Mouse (Mus musculus) left cerebral cortex, adult 18-20 months (tissue): Measurements from ENCODE around the gene Wwox. TPM values are rescaled to one million over a fixed set of nuclear protein-coding genes. Genes with fewer than 3 reads are reported as not detected.
A peak's percentile ranks its signal among the peaks of the same experiment; 100 is the strongest.

Source experiments
- DNase-seq, 2 experiments: peaks; one replicate each; pipeline ENCODE4 v3.0.0; 2021 to 2022; ENCODE audit warnings: low spot score in 2 of 2, mixed read lengths in 1 of 2
- total RNA-seq, 2 experiments: library from RNA; stranded (reverse); gene quantifications; 2 replicates each; pipeline ENCODE4 v1.2.3; 2021

The Wwox gene
- total RNA-seq, 2 experiments from 2014 or later = 17.9 to 18.2 TPM

DNA sequence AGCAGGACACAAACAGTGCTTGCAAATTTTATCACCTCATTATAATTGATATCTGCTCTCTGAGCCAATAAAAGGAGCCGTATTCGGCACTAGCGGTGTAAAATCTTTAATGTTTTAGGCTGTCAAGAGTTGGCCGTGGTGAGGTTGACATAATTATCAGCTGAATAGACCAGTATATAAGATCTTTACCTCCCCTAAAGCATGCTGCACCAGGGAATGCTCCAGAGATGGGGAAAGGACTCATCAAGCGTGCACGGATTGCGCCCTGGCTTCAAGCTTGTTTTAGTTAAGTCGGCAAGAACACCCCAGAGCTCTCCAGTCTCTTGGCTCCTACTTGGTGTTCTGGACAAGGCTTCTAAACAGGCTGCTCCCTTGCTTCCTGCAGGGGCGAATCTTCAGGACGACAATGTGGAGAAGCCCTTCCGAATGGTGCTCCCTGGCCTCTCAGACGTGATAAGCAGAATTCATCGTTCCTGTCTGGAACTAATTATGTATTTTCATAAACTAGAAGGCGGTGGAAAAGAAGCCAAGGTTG is 760.2 kb downstream of the Wwox start:
- DNase-seq = no peak

DNA sequence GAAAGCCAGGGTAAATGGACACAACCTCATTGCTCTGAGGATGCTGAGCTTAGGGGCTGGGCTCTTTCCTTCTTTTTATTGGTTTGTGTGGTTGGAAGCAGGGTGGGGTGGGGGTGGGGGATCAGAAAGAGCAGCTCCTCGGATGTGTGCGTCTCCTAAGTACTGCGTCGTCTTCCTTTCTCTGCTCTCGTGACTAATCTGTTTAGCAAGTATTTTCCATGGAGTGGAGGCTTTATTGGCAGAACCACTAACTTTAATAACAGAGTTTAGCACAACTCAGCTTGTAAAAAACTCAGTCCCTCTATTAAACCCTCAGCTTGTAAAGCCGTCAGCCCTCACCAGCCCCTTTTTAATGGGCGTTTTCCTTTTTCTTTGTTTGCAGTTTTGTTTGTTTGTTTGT is 762.3 kb downstream of the Wwox start:
- no peak for DNase-seq

DNA sequence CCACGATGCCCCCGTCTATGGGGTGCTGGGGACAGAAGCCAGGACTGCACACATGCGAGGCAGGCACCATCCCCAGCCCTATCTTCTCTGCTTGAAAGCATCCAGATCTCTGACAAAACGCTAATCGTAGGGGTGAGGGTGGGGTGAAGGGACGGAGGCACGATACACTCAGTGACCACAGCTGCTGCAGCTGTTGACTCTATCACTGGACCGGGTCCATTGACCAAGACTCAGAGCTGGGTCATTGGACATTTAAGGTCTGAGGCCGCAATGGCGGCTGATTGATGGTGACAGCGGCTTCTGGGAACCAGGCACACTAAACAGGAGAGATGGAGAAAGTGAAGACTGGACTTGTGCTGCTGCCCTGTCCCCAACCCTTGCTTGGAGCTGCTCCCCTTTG is 768.0 kb downstream of the Wwox start:
- DNase-seq = no peak

DNA sequence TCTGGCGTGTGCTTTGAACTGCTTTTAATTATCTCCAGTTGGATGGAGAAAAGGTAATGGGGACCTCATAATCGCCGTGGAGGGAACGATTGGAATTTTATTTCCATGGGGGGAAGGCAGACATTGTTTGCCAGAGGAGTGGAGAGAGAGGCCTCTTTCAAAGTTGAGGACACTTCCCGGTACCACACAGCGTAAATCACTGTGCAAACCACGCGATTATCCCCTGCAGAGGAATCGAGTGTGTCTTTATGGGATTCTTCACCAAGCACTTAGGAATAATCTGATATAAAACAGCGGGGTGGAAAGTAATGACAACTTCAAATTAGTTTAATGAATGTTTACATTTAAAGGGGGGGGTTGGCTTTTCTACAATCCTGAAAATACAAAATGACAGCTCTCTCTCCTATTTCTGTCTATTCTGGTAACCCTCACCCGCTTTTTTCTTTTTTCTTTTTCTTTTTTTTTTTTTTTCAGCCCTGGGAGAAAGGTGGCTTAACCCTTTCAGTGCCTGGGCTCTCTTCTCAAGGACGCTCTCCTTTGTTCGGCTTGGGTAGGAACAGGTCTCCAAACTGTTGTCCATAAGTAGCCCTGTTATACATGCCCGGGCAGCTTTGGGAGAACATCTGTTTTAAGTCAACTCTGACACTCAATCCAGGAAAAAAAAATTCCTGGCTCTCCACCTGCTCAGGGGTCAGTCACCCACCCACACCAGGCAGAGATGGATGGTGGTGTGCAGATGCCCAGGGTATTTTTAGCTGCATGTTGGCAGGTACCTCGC is 769.1 kb downstream of the Wwox start:
- no peak for DNase-seq

DNA sequence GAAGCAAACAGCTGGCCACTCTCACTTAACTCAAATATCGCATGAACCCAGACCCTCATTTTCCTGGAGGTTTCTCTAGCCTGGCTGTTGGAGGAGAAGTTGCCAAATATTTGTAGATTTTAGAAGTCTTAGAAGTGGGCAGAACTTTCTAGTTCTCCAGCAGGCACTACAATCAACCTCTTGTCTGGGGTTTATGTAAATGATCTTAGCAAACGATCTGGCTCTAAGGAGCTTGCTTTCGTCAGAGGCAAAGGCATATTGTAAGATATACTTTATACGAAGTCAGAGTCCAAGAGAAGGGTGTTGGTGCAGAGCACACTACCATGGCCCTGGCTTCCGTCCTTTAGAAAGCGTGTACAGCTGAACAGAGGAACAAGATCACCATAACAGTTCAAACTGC is 770.6 kb downstream of the Wwox start:
- no peak for DNase-seq

DNA sequence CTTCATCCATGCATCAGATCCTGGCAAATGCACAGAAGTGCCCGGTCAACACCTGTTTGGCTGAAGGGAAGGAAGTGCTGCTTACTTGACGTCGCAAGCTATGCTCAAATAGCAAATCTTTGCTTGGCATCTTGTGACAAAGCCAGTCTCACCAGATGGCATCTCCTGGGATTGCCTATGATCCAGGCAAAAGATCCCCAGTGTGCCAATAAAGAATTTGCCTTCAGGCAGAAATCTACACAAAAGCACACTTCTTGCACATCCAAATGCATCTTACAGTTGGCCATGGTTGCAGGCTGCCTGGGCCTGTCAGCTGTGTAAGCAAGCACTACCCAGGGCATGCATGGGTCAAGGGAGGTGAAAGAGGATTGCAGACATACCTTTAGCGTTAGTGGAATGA is 773.7 kb downstream of the Wwox start:
- no peak for DNase-seq

DNA sequence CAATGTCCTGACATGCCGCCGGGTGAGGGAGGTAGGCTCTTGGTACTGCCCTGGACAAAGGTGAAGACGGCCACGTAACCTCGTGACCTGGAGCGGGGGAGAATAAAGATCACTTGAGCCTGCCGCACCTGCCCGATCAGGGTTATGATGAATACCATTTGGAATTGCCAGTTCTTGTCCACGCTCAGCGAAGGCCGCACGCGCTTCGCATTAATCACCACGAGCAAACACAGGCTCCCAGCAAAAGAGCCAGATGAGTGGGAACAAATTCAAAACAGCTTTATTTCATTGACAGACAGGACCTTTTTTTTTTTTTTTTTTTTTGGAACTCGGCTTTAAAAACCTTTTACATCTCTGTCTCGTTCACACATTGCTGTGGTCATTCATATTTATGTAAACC is 775.4 kb downstream of the Wwox start:
- DNase-seq = no peak

DNA sequence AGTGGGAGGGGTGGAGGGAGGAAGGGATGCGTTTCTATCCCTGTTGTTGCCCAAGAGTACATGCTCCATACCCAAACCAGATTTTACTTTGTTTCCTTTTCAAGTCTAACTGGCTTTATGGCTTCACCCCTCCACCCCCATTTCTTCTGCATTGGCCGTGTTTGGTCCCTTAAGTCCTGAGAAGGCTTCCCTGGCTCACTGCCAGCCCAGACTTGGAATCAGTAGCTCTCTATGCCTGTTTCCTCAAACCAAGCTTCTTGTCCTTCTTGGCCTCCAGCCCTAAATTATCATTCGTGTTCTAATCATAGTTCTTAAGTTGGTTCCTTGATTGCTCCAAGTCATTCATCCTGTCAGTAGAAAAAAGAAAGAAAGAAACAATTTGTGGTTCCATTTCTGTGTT is 777.3 kb downstream of the Wwox start:
- DNase-seq = no peak

DNA sequence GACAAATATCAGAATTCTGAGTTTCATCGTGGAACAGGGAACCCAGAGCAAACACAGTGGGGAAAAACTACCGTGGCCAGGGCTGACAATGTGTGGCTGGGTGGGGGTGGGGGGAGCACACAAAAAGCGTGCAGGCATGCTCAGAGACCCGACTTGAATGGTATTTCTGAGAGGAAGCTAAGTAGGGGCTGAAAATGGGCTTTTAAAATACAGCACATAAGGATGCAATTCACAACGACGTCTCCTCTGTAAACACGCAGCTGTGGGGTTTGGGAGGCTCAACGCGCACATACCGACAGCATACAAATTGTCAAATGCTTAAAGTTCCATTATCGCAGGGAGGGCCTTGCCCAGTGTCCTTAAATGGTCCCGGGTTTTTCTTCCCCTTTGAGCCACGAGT is 783.1 kb downstream of the Wwox start:
- DNase-seq = no peak

DNA sequence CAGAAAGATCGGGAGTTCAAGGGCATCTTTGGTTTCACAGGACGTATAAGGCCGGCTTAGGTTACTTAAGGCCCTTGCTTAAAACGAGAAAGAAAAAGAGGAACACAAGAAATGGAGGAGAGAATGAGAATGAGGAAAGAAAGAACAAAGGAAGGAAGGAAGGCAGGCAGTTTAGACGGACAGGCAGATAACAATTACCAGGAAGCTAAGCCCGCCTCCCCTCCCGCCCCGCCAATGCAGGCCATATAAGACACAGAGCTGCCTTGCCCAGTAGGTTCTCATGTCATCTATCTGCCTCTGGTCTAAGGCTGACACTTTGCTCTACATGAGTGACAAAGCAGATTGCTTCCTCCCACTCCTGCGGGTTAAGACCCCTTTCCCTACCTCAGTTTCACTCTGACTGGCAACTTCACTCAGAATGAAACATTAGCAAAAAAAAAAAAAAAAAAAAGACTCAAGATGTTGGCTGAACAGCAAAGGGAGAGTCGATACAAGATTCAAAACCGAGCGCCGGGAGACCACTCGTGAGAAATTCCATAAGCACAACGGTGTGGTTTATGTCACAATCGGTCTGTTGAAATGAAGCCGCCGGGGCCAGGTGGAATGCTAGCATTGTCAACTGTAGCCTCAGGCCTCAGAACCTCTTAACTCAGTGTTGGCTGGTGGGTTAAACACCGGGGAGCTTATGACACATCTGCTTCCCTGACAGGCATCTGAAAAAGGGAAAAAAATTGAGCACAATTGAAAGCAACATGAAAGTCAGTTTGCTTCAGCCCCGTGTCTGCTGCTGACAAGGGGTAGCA is 787.5 kb downstream of the Wwox start:
- no peak for DNase-seq

DNA sequence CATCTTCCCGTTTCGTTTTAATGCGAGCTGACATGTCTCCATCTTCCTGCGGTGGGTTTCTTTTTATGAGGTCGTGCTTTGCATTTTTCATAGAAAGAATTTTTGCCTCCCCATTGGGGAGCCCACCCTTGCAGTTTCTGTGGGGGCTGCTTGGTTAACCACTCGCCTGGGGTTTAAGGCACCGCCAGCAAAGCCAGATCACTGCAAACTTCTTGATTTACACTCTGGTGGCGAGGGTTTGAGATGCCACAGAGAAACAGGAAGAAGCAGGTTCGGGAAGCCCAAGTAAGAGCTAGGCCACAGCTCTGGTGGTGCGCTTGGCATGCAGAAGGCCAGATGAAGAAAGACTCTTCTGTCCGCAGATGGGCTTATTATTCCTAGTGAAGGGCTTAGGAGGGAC is 789.4 kb downstream of the Wwox start:
- DNase-seq = no peak

DNA sequence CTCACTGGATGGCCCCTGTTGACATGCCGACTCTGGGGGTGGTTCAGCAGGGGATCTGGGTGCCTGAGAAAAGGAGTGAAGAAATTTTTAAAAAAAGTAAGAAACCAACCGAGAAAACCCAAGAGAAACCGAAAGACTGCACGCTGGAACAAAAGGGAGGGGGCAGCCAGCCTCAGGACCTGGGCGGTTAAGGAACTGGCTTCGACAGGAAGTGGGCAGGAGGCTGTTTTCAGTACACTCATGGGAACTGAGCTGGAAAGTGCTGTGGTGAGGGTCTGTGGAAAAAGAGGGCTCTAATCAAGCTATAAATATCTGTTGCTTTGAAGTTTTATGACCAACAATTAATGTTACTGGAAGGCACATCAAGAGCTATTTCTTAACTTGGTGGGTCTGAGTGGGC is 794.6 kb downstream of the Wwox start:
- no peak for DNase-seq

DNA sequence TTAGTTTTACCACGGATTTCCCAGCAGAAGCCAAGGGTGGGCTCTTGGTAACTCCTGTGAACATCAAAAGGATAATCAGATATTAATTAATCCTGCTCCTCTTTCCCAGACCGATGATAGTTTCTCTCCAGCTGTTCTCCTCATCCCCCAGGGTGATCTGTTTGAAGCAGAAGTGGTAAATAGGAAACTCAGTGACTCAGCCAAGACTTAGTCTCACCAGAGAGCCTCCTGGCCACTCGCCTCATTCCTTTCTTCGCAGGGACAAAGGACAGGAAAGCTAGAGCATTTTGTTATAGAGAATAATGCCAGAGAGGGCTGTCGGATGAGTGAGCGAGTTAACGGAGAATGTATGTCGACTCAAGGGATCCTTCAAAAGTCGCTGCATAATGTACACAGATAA is 798.1 kb downstream of the Wwox start:
- no peak for DNase-seq

DNA sequence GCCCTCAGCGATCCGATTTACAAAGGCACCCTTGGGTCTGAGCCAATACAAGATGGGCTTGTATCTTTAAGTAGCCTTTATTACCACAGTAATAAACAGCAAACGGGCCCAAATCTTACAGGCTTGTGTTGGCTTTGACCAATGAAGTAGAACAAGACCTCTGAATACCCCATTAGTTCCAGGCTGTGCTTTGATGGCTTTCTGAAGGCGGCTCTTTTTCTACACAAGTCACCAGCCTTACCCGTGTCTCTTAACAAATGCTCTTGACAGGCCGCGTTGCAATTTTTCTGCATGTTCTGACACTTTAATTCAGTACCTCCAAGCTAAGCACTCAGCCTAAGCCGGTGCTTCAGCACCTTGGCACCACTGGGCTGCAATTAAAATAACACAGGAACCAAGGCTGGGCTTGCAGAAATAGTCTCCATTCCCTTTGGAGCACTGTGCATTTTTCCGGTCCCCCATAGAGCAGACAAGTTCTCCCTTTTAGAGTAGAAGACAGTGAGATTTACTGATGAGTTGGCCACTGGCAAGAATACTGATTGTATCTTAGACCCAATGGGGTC is 804.1 kb downstream of the Wwox start:
- no peak for DNase-seq

DNA sequence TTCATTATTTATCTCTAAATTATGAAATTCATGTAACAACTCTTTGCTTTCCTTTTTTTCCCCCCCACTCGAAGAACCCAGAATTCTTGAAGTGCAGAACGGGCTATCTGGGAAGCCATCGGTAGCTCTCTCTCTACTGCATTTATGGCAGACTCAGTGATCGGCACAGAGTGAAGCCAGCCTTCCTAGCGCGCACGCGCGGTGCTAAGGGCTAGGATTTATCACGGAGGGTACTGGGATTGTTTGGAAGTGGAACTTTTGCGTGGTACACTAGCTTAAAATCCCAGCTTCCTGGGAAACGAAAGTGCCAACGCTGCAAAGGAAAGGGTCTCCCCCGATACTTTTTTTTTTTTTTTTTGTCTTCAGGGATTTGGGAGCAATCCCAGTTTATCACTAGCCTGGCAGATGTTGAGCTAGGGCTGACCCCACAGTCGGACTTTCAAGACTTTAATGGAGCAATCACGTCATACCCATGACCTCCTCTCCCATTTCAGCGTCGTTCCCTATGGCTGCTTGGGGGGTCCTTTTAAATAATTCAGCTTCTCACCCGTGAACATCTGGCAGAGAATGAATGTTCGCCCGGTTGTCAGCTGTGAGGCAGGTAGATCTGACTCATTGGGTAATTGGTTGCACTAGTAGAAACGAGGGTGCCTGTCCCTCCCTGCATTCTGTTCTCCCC is 810.4 kb downstream of the Wwox start:
- peak; percentile 27 to 32 for DNase-seq

DNA sequence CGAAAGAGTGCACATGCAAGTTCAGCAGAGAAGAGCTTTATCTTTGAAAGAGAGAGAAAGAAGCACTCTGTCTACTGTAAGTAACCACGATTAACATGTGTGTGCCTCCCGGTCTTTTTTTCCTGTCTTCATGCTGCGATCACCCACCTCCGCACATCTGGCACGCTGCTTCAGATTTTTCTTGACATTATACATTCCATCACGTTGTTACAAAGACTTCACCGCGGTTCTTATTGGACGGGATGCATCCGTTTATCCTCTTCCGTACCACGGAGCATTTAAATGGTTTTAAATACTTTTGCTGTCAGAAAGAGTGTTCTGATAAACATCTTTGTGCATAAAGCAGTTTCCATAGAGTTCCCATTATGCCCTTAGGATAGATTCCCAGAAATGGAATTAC is 816.1 kb downstream of the Wwox start:
- no peak for DNase-seq

DNA sequence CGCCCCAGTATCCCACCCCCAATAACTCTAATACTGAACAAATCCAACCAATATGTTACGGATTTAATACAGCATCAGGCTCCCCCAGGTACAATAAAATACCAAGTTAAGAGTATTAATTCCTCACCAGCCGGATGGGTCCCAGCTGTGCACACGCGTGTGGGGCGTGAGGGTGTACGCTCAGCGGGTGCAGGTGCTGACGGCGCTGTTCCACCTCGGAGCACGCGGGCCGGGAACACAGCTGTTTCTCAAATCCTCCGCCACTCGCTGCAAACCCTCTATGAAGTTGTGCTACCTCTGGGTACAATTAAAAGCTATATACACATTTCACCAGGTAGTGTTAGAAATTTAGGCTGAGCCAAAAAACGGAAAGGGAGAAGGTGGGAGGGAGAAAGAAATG is 818.0 kb downstream of the Wwox start:
- DNase-seq = no peak

DNA sequence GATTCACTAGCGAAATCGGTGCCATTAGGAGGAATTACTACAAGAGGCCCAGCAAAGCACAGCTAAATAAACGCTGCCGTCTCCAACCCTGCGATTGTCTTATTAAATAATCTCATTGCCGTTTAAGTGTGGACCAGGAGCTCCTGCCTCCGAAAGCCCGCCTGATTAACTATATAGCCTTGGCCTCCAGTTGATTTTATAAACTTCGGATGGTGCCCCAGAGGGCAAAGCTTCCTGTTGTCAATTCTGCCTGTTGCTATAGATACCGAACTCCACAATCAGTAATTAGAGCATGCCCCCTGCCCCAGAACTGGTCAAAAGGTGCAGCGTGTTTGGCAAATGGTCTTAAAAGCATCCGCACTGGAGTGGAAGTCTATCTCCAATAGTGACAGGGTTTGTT is 820.4 kb downstream of the Wwox start:
- no peak for DNase-seq

DNA sequence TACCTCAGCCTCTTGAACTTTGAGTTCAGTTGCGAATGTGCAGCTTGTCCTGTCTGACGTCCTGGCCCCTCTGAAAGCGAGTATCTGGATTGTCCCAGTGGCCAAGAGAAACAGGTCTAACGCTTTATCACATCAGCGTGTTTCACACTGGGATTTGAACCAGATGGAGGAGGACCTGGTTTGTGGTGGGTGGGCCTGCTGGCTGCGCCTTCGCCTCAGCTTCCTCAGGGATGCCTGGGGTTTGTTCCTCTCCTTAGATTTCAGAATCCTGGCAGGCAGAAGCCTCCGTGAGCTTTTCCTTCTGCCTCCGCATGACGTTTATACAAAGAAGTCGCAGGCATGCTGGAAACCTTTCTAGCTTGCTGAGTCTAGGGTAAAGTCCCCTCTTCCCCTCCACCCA is 827.7 kb downstream of the Wwox start:
- no peak for DNase-seq

DNA sequence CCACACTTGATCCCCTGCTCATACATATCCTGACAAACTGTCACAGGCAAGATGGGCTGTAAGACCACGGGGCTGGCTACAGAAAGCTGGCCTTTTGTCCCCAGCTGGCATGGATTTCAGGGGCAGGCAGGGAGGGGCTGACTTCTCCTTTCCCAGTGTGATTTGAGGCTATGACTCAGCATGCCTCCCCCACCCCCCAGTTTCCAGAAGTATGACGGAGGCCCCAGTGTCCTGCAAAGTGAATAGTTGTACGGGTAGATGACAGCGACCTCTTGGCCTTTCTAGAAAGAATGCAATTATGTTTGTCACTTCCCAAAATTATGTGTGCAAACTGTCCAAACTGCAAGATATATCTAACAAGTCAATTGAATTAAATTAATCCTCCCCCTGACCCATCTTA is 830.1 kb downstream of the Wwox start:
- DNase-seq = no peak

DNA sequence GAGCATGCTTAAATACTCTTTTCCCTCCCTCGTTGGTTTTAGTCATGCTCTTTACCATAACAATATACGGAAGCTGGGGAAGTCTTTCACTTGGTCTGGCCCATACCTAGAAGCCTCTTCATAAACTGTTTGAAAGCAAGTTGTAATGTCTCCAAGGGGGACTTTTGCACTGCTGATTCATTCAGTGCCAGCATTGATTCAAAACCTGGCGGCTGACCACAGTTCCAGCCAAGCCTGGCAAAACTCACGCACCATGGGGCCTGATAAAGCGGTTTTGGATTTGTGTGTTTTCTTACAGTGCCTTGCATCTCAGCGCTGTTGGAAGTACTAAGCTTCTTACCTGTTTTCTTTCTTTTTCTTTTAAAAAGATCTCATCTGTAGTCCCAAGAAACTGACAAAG is 834.5 kb downstream of the Wwox start:
- DNase-seq = no peak

DNA sequence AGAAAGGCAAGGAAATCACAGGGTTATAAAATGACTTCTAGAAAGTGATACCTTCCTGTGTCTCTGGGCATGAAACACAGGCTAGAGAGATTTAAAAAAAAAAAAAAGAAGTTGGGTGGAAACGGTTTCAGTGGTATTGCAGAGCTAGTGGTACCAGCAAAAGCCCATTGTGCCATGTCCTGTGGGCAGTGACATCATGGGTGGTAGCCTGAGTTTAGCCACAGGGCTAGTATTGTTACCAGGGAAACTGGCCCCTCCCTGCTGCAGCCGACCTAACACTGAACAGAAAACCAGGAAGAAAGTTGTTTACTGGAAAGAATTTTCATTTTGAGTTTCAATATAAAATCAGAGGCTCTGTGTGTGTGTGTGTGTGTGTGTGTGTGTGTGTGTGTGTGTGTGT is 836.8 kb downstream of the Wwox start:
- no peak for DNase-seq
